Mouse (Mus musculus) naive thymus-derived CD4-positive, alpha-beta T cell, adult 5 months (primary cell): Measurements from ENCODE around the gene Olfr1086. TPM values are rescaled to one million over a fixed set of nuclear protein-coding genes. Genes with fewer than 3 reads are reported as not detected.

Experiments
- polyA plus RNA-seq: library from polyadenylated mRNA; unstranded; fragments of 100-300 nt; shearing (Covaris generic); gene quantifications from one replicate; pipeline ENCODE4 v1.2.1, GENCODE M21; 2017

Gene Olfr1086
- polyA plus RNA-seq: 0.37 TPM

DNA sequence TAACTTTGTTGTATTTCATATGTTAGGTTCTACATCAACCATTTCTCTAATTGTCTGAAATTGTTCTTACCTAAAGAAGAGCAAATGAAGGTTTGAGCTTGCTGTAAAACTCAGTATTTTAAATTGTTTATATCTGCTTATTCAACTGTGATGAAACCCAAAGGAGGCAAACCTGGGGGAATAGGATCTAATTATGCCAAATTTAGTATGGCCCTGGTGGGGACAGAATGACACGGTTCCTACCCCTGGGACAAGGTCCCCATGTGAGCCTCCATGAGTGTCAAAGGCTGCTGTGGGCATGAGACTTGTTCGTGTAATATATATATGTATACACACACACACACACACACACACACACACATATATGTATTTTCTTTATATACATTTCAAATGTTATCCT lies at the start of gene Olfr1086:
Gene Olfr1086 (minus strand): TSS at position 101 of the 400 bp plus-strand sequence.

DNA sequence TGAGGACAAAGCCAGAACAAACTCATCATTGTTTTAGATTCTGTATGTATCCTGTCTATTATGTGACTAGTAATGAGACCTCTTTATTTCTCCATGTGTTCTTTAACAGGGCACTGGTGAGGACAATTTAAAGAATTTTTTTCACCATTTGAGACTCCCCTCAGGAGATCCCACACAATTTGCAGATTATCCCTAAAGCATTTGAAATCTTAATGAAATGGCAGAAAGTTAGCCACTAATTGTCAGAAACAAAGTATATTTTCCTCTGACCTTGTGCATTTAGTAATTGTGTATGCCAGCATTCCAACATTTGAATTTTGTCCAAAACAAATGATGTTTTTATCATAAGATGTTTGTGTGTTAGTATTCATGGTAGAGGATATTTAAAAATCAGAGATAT lies 18.4 kb upstream of the Olfr1086 start, which contains the start of gene Olfr1087:
Gene Olfr1087 (minus strand): TSS at position 101 of the 400 bp plus-strand sequence.

DNA sequence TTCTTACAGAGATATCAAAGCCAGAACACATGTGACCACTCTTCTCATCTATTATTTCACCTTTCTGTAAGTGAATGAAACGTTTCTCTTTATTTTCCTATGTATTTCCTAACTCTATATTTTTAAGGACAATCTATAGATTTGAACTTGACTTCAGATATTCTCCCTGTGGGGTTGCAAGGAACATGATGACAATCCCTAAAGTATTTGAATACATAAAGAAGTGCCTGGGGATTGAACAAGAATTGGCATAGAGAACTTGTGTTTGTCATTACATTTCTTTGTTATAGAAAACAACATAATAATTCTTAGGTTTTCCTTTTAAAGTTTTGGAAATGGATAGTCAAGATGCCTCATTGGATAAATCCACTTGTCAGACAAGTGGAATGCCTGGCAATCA lies 18.0 kb downstream of the Olfr1086 start, which contains the start of gene Olfr1085:
Gene Olfr1085 (minus strand): TSS at position 101 of the 400 bp plus-strand sequence.

DNA sequence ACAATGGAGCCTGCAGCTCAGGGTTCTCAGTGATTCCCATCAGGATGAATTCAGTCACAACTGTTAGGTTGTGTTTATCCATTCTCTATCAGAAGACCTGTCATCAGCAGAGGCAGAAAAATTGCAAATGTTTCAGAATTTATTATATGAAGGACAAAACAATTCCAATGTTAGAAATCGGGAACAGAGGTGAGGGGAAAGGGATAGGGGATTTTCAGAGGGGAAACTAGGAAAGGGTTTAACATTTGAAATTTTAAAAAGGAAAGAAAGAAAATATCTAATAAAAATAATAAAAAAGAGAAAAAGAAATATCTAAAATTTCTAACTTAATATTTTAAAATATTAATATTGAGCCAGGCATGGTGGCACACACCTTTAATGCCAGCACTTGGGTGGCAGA lies 40.3 kb downstream of the Olfr1086 start, which contains the start of gene Olfr1084:
Gene Olfr1084 (minus strand): TSS at position 101 of the 400 bp plus-strand sequence.

Other genes with a start within 250 kb of the Olfr1086 start
- not detected for gene Olfr1065, start 229.5 kb downstream of the Olfr1086 start, polyA plus RNA-seq
- gene Olfr1066, start 223.8 kb downstream of the Olfr1086 start, polyA plus RNA-seq: not detected
- gene Olfr228, start 192.7 kb downstream of the Olfr1086 start, polyA plus RNA-seq: not detected
- not detected for gene Olfr1076, start 171.6 kb downstream of the Olfr1086 start, polyA plus RNA-seq
- gene Olfr1079, start 137.6 kb downstream of the Olfr1086 start, polyA plus RNA-seq: not detected
- gene Olfr1080, start 121.9 kb downstream of the Olfr1086 start, polyA plus RNA-seq: not detected
- gene Olfr1082, start 81.1 kb downstream of the Olfr1086 start, polyA plus RNA-seq: 0.30 TPM
- not detected for gene Olfr1084, start 40.4 kb downstream of the Olfr1086 start, polyA plus RNA-seq
- gene Olfr1085, start 18.1 kb downstream of the Olfr1086 start, polyA plus RNA-seq: not detected
- gene Olfr1087, start 18.3 kb upstream of the Olfr1086 start, polyA plus RNA-seq: not detected
- not detected for gene Olfr1089, start 53.6 kb upstream of the Olfr1086 start, polyA plus RNA-seq
- not detected for gene Olfr1090, start 78.9 kb upstream of the Olfr1086 start, polyA plus RNA-seq
- not detected for gene Olfr1093, start 102.4 kb upstream of the Olfr1086 start, polyA plus RNA-seq
- gene Olfr141, start 129.9 kb upstream of the Olfr1086 start, polyA plus RNA-seq: not detected
- not detected for gene Olfr1094, start 144.6 kb upstream of the Olfr1086 start, polyA plus RNA-seq
- not detected for gene Olfr1095, start 171.6 kb upstream of the Olfr1086 start, polyA plus RNA-seq
- not detected for gene Gm13723, start 194.7 kb upstream of the Olfr1086 start, polyA plus RNA-seq
- gene Olfr1097, start 212.1 kb upstream of the Olfr1086 start, polyA plus RNA-seq: not detected
- gene Olfr1098, start 244.5 kb upstream of the Olfr1086 start, polyA plus RNA-seq: not detected